Mouse (Mus musculus) hindbrain, embryonic 11.5 days (tissue): ENCODE measurements at regions not wholly inside any gene's neighbourhood (a gene's known extent, or its start where the extent isn't known, plus 50 kb on each side); places are given as distances from the start of the nearest gene placed in this dataset.
"Not testable (repeated sequence)": the region's sequence is repeated elsewhere in the genome, so short reads cannot be mapped to it uniquely, and the experiment has no call there.

ENCODE experiments used
- ATAC-seq: fragments of 200-750 bp; cut with Nextera tagmentation; 2 replicates; pipeline ENCODE4 v1.8.0; 2017; ENCODE audit warnings: mild to moderate bottlenecking, moderate TSS enrichment, moderate library complexity; ENCODE audit not compliant: low FRiP score
- DNase-seq: peaks from one replicate; pipeline ENCODE4 v3.0.0-alpha.2; 2015; ENCODE audit warnings: low spot score
- H3K27ac ChIP-seq: fragments of 300-500 bp; sonication (generic); 2 replicates; pipeline ENCODE4 v1.5.1; 2014; ENCODE audit warnings: mild to moderate bottlenecking, low read depth, low read length
- H3K27me3 ChIP-seq: fragments of 300-500 bp; sonication (generic); 2 replicates; pipeline ENCODE4 v1.6.1; 2014; ENCODE audit warnings: mild to moderate bottlenecking, low read length, moderate library complexity, mixed read lengths; ENCODE audit not compliant: control insufficient read depth, insufficient read depth
- H3K36me3 ChIP-seq: fragments of 300-500 bp; sonication (generic); 2 replicates; pipeline ENCODE4 v1.6.1; 2014; ENCODE audit warnings: mild to moderate bottlenecking, low read length, moderate library complexity, mixed read lengths; ENCODE audit not compliant: control insufficient read depth, insufficient read depth
- H3K4me1 ChIP-seq: fragments of 300-500 bp; sonication (generic); replicated peaks from 2 replicates; pipeline ENCODE4 v1.6.1; 2014; ENCODE audit warnings: low read length, mixed read lengths; ENCODE audit not compliant: control insufficient read depth, insufficient read depth
- H3K4me2 ChIP-seq: fragments of 300-500 bp; sonication (generic); replicated peaks from 2 replicates; pipeline ENCODE4 v1.6.1; 2014; ENCODE audit warnings: mild to moderate bottlenecking, low read depth, low read length
- H3K4me3 ChIP-seq: fragments of 300-500 bp; sonication (generic); 2 replicates; pipeline ENCODE4 v1.5.1; 2014; ENCODE audit warnings: low read depth, low read length
- H3K9ac ChIP-seq: fragments of 300-500 bp; sonication (generic); 2 replicates; pipeline ENCODE4 v1.6.1; 2014; ENCODE audit warnings: low read depth, low read length
- H3K9me3 ChIP-seq: fragments of 300-500 bp; sonication (generic); 2 replicates; pipeline ENCODE4 v1.6.1; 2016; ENCODE audit warnings: low read length; ENCODE audit not compliant: control insufficient read depth
- WGBS: fragments of 180-500 bp; shearing (Covaris S2); extraction: QIAGEN DNeasy Blood & Tissue Kit; methylation state at CpG from one replicate; pipeline ENCODE4 v1.1.7; 2014; 5-methylcytosine and 5-hydroxymethylcytosine counted together

DNA sequence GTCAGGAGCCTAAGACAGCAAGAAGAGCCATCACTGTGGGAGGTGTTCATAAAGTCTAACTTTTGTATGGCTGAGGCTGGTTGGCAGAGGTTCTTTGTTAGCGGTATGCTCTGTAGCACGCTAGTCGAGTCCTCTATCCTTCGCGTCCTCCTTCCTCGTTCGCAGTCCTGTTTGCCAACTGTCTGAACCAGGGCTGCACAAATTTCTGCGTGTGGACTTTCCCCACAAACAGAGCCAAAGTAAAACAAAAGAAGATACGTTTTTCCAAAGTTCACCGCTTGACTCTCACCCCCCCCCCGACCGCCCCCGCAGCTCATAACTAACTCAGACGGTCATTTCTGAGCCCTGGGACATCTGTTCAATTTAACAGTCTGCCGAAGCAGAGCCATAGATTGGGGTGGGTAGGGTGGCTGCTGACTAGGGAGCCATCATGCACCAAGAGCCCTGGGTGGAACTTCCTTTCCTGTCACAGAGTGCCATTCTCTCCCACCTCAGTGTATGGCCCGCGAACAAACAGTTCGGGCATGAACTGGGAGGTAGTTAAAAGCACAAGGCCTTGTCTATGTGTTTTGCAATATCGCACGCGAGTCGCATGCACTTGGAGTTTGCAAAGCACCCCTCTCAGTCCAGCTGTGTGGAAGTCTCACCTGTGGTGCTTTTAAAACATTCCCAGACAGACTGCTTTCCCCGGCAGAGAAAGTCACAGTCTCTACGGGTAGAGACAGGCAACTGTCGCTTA, 63.0 kb upstream of the Map3k1 start:
- H3K27ac ChIP-seq = no peak overlapping the region
- H3K4me1 ChIP-seq = no peaks in the 10 kb centered on the region
- no peaks in the 10 kb centered on the region for H3K9me3 ChIP-seq
- H3K9ac ChIP-seq = no peak overlapping the region
- ATAC-seq (no peak), DNase-seq (no peak)
- H3K36me3 ChIP-seq = no peaks in the 10 kb centered on the region
- no peak overlapping the region for H3K4me2 ChIP-seq
- 93% methylated on average over 25 of the region's 25 CpGs for WGBS
- no peaks in the 10 kb centered on the region for H3K27me3 ChIP-seq
- H3K4me3 ChIP-seq = no peak overlapping the region

DNA sequence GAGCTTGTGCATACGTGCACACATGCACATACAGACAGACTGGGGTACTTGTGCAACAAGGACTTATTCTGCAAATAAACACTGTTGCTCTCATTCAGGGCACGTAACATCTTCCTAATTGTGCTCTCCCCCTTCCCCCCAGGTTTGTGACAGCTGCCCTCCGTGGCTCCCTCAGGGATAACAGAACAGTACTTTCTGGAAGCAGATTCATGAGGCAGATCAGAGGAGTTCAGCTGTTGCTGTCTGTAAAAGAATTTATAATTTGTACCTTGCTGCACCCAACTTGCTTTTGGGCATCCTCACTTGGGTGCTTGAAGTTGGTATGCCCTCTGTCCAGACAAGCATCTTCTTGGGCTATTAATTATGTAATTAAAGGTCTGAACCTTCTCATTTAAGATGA, 65.5 kb upstream of the Map3k1 start:
- Histone ChIP-seq H3K27ac (no peak overlapping the region), H3K4me1 (no peaks in the 10 kb centered on the region), H3K9ac (no peak overlapping the region), H3K4me2 (no peak overlapping the region), H3K27me3 (no peaks in the 10 kb centered on the region), H3K9me3 (no peaks in the 10 kb centered on the region), H3K4me3 (no peak overlapping the region), H3K36me3 (no peaks in the 10 kb centered on the region)
- no peak for ATAC-seq
- 83% methylated on average over 3 of the region's 3 CpGs for WGBS
- DNase-seq = no peak

DNA sequence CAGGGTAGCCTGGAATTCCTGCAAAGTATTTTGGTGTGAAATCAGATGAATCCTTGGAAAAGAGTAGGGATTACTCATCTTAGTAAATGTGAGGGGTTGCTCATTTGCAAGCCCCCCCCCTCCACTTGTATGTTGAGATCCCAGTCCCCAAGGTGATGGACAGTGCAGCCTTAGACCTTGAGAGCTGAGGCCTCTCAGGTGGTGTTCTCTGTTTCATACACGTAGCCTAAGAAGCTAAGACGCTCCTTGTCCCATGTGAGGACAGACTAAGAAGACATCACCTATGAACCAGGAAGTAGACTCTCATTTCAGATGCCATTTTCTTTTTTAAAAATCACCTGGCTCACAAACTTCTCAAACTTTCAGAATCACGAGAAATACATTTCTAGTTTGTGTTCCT, 67.6 kb upstream of the Map3k1 start:
- ATAC-seq (no peak), DNase-seq (no peak)
- Histone ChIP-seq H3K27ac (no peak overlapping the region), H3K27me3 (no peaks in the 10 kb centered on the region), H3K9ac (no peak overlapping the region), H3K4me1 (no peaks in the 10 kb centered on the region), H3K36me3 (no peaks in the 10 kb centered on the region), H3K4me2 (no peak overlapping the region), H3K4me3 (no peak overlapping the region), H3K9me3 (no peaks in the 10 kb centered on the region)
- WGBS = 85% methylated on average over 3 of the region's 3 CpGs

DNA sequence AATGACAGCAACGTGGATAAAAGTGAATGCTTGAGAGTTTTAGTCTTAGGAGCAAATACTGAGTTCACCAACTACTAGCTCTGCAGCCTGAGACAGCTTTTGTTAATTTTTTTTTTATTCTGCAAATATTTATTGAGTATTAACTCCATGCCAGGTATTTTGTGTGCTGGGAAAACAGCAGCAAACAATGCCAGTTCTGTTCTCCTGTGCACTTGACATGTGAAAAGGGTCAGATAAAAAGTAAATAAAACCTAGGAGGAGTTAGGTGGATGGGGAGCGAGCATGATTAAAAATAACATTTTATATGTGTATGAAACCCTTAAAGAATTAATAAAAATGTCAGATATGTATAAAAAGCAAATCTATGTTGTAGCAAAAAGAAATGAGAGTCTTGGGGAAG, 68.1 kb upstream of the Map3k1 start:
- no peak overlapping the region for H3K27ac ChIP-seq
- H3K27me3 ChIP-seq = no peaks in the 10 kb centered on the region
- no peaks in the 10 kb centered on the region for H3K36me3 ChIP-seq
- no peaks in the 10 kb centered on the region for H3K9me3 ChIP-seq
- H3K4me3 ChIP-seq = no peak overlapping the region
- no peaks in the 10 kb centered on the region for H3K4me1 ChIP-seq
- 80% methylated on average over 2 of the region's 2 CpGs for WGBS
- no peak overlapping the region for H3K9ac ChIP-seq
- ATAC-seq (no peak), DNase-seq (no peak)
- H3K4me2 ChIP-seq = no peak overlapping the region

DNA sequence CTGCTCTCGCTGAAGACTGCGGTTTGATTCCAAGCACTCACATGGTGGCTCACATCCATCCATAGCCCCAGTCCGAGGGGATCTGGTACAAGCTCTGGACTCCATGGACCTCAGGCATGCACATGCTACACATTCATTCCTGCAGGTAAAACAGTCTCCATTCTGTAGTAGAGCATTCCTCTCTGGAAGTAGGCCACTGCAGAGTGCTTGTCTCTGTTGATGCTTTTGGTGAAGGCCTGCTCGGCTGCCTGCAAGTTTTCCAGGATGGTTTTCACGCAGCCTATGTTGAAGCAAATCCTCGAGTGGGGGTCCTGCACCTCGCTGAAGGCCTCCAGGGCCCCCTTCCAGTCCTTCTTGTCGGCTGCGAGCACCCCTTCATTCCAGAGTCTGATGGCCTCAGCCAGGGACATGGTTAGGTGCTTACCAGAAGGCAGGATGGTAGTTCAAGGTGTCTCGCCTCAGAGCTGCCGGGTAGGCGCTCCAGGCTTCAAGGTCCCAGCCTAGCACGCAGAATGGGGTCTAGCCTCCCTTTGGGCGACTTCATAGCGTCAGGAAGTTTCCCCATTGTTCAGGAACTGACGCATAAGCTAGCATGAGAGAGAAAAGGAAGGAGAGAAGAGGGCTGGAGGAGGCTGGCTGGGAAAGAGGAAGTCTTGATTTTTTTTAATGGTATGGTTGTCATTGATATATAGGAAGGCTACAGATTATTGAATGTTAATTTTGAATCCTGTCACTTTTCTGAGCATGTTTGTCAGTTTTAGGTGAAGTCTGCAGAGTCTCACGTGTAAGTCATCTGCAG, 75.2 kb upstream of the Map3k1 start:
- not testable (repeated sequence) for H3K27me3 ChIP-seq, ATAC-seq, H3K4me1 ChIP-seq, H3K9ac ChIP-seq, H3K27ac ChIP-seq, H3K36me3 ChIP-seq, H3K4me2 ChIP-seq, DNase-seq, H3K4me3 ChIP-seq, H3K9me3 ChIP-seq
- WGBS = 85% methylated on average over 17 of the region's 17 CpGs

DNA sequence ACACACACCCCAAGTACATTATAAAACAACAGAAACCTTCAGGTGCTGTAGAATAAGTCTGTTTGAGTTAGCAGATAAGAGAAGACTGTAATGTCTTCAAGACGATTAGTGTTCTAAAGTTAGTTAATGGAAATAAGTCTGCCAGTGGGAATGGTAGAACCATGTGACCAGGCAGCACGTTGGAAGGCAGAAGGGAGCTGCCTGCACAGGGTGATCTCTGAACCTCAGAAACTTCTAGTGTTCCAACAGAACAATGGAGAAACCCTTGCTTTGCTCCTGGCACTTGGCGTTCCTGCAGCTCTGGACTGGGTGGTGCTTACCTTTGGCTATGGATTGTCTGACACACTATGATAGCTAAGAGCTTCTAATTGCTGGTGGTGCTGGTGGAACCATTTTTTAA, 82.0 kb upstream of the Map3k1 start:
- H3K4me1 ChIP-seq = no peaks in the 10 kb centered on the region
- ATAC-seq = no peak

DNA sequence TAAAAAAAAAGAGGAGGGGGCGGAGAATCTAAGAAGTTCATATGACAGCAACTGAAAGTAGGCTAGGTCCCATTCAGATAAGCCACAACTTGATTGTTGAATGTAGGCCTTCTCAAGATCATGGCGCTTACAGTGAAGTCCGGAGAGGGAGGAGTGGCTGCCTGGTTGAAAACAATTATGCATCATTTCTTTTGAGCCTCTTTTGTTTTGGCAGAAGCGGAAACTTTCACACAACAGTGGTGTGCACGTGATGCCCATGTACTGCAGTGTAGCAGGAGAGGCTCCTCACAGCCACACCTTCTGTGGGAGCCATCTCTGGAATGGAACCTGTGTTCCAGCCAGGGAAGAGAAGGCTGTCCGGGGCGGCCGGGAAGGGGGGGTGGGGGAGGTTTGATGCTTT, 83.3 kb upstream of the Map3k1 start:
- WGBS = 93% methylated on average over 8 of the region's 8 CpGs
- no peaks in the 10 kb centered on the region for H3K27me3 ChIP-seq

More for the DNA sequence above, 82.0 kb upstream of the Map3k1 start:
- H3K27me3 ChIP-seq = no peaks in the 10 kb centered on the region
- H3K27ac ChIP-seq = no peak overlapping the region
- no peak overlapping the region for H3K4me2 ChIP-seq
- H3K36me3 ChIP-seq = no peaks in the 10 kb centered on the region
- H3K9me3 ChIP-seq = no peaks in the 10 kb centered on the region
- H3K4me3 ChIP-seq = no peak overlapping the region
- H3K9ac ChIP-seq = no peak overlapping the region
- DNase-seq = no peak
- 81% methylated on average over 3 of the region's 3 CpGs for WGBS

DNA sequence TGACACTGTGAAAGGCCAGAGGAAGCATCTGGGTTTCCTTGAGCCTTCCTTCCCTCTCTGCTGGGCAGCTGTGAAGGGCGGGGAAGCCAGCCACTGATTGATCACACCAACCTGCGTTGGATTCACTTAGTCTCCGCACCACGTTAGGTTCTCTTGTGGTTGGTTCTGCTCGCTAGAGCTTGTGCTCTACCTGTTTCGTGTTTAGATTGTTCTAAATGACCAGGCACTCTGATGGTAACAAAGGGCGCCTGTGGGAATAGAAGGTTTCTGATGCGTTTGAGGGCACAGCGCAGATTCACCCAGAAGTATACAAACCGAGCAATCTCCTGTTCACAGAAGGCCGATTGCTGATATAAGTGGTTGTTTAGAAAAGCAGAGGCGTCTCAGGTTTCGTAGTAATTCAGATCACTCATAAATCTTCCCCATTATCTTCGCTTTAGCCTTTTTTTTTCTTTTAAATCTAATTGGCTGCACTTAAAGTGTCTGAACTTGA, 84.5 kb upstream of the Map3k1 start:
- Histone ChIP-seq H3K9me3 (no peaks in the 10 kb centered on the region), H3K27me3 (no peaks in the 10 kb centered on the region), H3K4me1 (no peaks in the 10 kb centered on the region), H3K27ac (no peak overlapping the region), H3K4me2 (no peak overlapping the region), H3K9ac (no peak overlapping the region), H3K36me3 (no peaks in the 10 kb centered on the region), H3K4me3 (no peak overlapping the region)
- 51% methylated on average over 14 of the region's 14 CpGs for WGBS
- no peak for DNase-seq
- no peak for ATAC-seq

More for the DNA sequence above, 83.3 kb upstream of the Map3k1 start:
- Histone ChIP-seq H3K36me3 (no peaks in the 10 kb centered on the region), H3K9me3 (no peaks in the 10 kb centered on the region), H3K4me2 (no peak overlapping the region), H3K4me3 (no peak overlapping the region), H3K9ac (no peak overlapping the region), H3K27ac (no peak overlapping the region), H3K4me1 (no peaks in the 10 kb centered on the region)
- no peak for ATAC-seq
- DNase-seq = no peak
